Mouse (Mus musculus): ENCODE measurements around the gene Enox1. TPM values are rescaled to one million over a fixed set of nuclear protein-coding genes. Genes with fewer than 3 reads are reported as not detected.

Gene Enox1
- polyA plus RNA-seq, 1 experiment from 2014 or later, result 18.3 TPM

GRCm38 (mm10) chr14:77671961-77672360, 515.4 kb downstream of the Enox1 start:
- no peak overlapping the region for H3K9ac ChIP-seq (ENCODE audit: low read depth, low read length)
- no peaks in the 10 kb centered on the region for H3K4me1 ChIP-seq (replicated peaks; ENCODE audit: control insufficient read depth, insufficient read depth, low read length)
- ATAC-seq (ENCODE audit: low FRiP score) (no peak), DNase-seq (ENCODE audit: low spot score) (no peak)
- H3K4me3 ChIP-seq (ENCODE audit: low read depth, low read length), result no peak overlapping the region
- no peaks in the 10 kb centered on the region for H3K9me3 ChIP-seq (ENCODE audit: control insufficient read depth, low read length)
- H3K27me3 ChIP-seq (ENCODE audit: control insufficient read depth, insufficient read depth, low read length), result no peaks in the 10 kb centered on the region
- no peaks in the 10 kb centered on the region for H3K36me3 ChIP-seq (ENCODE audit: control insufficient read depth, insufficient read depth, low read length)
- H3K4me2 ChIP-seq (replicated peaks; ENCODE audit: low read depth, low read length), result no peak overlapping the region
- no peak overlapping the region for H3K27ac ChIP-seq (ENCODE audit: low read depth, low read length)
- 84% methylated on average over 11 of the region's 11 CpGs for WGBS

- Histone ChIP-seq H3K27ac (ENCODE audit: low read depth, low read length) (no peak overlapping the region), H3K36me3 (ENCODE audit: control insufficient read depth, insufficient read depth, low read length) (no peaks in the 10 kb centered on the region), H3K4me2 (replicated peaks; ENCODE audit: low read depth, low read length) (no peak overlapping the region), H3K4me3 (ENCODE audit: low read depth, low read length) (no peak overlapping the region), H3K9ac (ENCODE audit: low read depth, low read length) (no peak overlapping the region), H3K27me3 (ENCODE audit: control insufficient read depth, insufficient read depth, low read length) (no peaks in the 10 kb centered on the region), H3K9me3 (ENCODE audit: control insufficient read depth, low read length) (no peaks in the 10 kb centered on the region), H3K4me1 (replicated peaks; ENCODE audit: control insufficient read depth, insufficient read depth, low read length) (no peaks in the 10 kb centered on the region)
- DNase-seq (ENCODE audit: low spot score), result no peak
- no peak for ATAC-seq (ENCODE audit: low FRiP score)
- WGBS, result 52% methylated on average over 8 of the region's 8 CpGs
Measured at GRCm38 (mm10) chr14:77673138-77673537, 516.6 kb downstream of the Enox1 start.

- Histone ChIP-seq H3K27ac (ENCODE audit: low read depth, low read length) (no peak overlapping the region), H3K4me2 (replicated peaks; ENCODE audit: low read depth, low read length) (no peak overlapping the region), H3K4me3 (ENCODE audit: low read depth, low read length) (no peak overlapping the region), H3K9ac (ENCODE audit: low read depth, low read length) (no peak overlapping the region), H3K36me3 (ENCODE audit: control insufficient read depth, insufficient read depth, low read length) (no peaks in the 10 kb centered on the region), H3K4me1 (replicated peaks; ENCODE audit: control insufficient read depth, insufficient read depth, low read length) (no peaks in the 10 kb centered on the region), H3K9me3 (ENCODE audit: control insufficient read depth, low read length) (no peaks in the 10 kb centered on the region), H3K27me3 (ENCODE audit: control insufficient read depth, insufficient read depth, low read length) (no peaks in the 10 kb centered on the region)
- DNase-seq (ENCODE audit: low spot score) (no peak), ATAC-seq (ENCODE audit: low FRiP score) (no peak)
- WGBS, result 77% methylated on average over 7 of the region's 7 CpGs
Measured at GRCm38 (mm10) chr14:77677951-77678350, 521.4 kb downstream of the Enox1 start.

GRCm38 (mm10) chr14:77679877-77680276, 523.3 kb downstream of the Enox1 start:
- Histone ChIP-seq H3K36me3 (ENCODE audit: control insufficient read depth, insufficient read depth, low read length) (no peaks in the 10 kb centered on the region), H3K9me3 (ENCODE audit: control insufficient read depth, low read length) (no peaks in the 10 kb centered on the region), H3K4me3 (ENCODE audit: low read depth, low read length) (no peak overlapping the region), H3K27me3 (ENCODE audit: control insufficient read depth, insufficient read depth, low read length) (no peaks in the 10 kb centered on the region), H3K4me1 (replicated peaks; ENCODE audit: control insufficient read depth, insufficient read depth, low read length) (no peaks in the 10 kb centered on the region), H3K27ac (ENCODE audit: low read depth, low read length) (no peak overlapping the region), H3K9ac (ENCODE audit: low read depth, low read length) (no peak overlapping the region), H3K4me2 (replicated peaks; ENCODE audit: low read depth, low read length) (no peak overlapping the region)
- ATAC-seq (ENCODE audit: low FRiP score), result no peak
- WGBS, result 76% methylated on average over 9 of the region's 9 CpGs
- DNase-seq (ENCODE audit: low spot score), result no peak

- Histone ChIP-seq H3K9me3 (ENCODE audit: control insufficient read depth, low read length) (no peaks in the 10 kb centered on the region), H3K4me1 (replicated peaks; ENCODE audit: control insufficient read depth, insufficient read depth, low read length) (no peaks in the 10 kb centered on the region), H3K9ac (ENCODE audit: low read depth, low read length) (no peak overlapping the region), H3K4me3 (ENCODE audit: low read depth, low read length) (no peak overlapping the region), H3K27ac (ENCODE audit: low read depth, low read length) (no peak overlapping the region), H3K36me3 (ENCODE audit: control insufficient read depth, insufficient read depth, low read length) (no peaks in the 10 kb centered on the region), H3K4me2 (replicated peaks; ENCODE audit: low read depth, low read length) (no peak overlapping the region), H3K27me3 (ENCODE audit: control insufficient read depth, insufficient read depth, low read length) (no peaks in the 10 kb centered on the region)
- 91% methylated on average over 10 of the region's 10 CpGs for WGBS
- DNase-seq (ENCODE audit: low spot score) (no peak), ATAC-seq (ENCODE audit: low FRiP score) (no peak)
Measured at GRCm38 (mm10) chr14:77682888-77683555, 526.5 kb downstream of the Enox1 start.

GRCm38 (mm10) chr14:77689816-77690215, 533.3 kb downstream of the Enox1 start:
- Histone ChIP-seq H3K9me3 (ENCODE audit: control insufficient read depth, low read length) (no peaks in the 10 kb centered on the region), H3K36me3 (ENCODE audit: control insufficient read depth, insufficient read depth, low read length) (no peaks in the 10 kb centered on the region), H3K27me3 (ENCODE audit: control insufficient read depth, insufficient read depth, low read length) (no peaks in the 10 kb centered on the region), H3K9ac (ENCODE audit: low read depth, low read length) (no peak overlapping the region), H3K4me2 (replicated peaks; ENCODE audit: low read depth, low read length) (no peak overlapping the region), H3K4me1 (replicated peaks; ENCODE audit: control insufficient read depth, insufficient read depth, low read length) (no peaks in the 10 kb centered on the region), H3K4me3 (ENCODE audit: low read depth, low read length) (no peak overlapping the region), H3K27ac (ENCODE audit: low read depth, low read length) (no peak overlapping the region)
- 88% methylated on average over 4 of the region's 4 CpGs for WGBS
- ATAC-seq (ENCODE audit: low FRiP score) (no peak), DNase-seq (ENCODE audit: low spot score) (no peak)

- no peaks in the 10 kb centered on the region for H3K36me3 ChIP-seq (ENCODE audit: control insufficient read depth, insufficient read depth, low read length)
- no peak overlapping the region for H3K4me2 ChIP-seq (replicated peaks; ENCODE audit: low read depth, low read length)
- 44% methylated on average over 6 of the region's 6 CpGs for WGBS
- DNase-seq (ENCODE audit: low spot score), result no peak
- no peaks in the 10 kb centered on the region for H3K4me1 ChIP-seq (replicated peaks; ENCODE audit: control insufficient read depth, insufficient read depth, low read length)
- ATAC-seq (ENCODE audit: low FRiP score), result no peak
- no peak overlapping the region for H3K4me3 ChIP-seq (ENCODE audit: low read depth, low read length)
- no peaks in the 10 kb centered on the region for H3K9me3 ChIP-seq (ENCODE audit: control insufficient read depth, low read length)
- no peaks in the 10 kb centered on the region for H3K27me3 ChIP-seq (ENCODE audit: control insufficient read depth, insufficient read depth, low read length)
- no peak overlapping the region for H3K9ac ChIP-seq (ENCODE audit: low read depth, low read length)
- no peak overlapping the region for H3K27ac ChIP-seq (ENCODE audit: low read depth, low read length)
Measured at GRCm38 (mm10) chr14:77705006-77705405, 548.4 kb downstream of the Enox1 start.

- H3K4me3 ChIP-seq (ENCODE audit: low read depth, low read length), result no peak overlapping the region
- no peak overlapping the region for H3K4me2 ChIP-seq (replicated peaks; ENCODE audit: low read depth, low read length)
- no peak overlapping the region for H3K9ac ChIP-seq (ENCODE audit: low read depth, low read length)
- DNase-seq (ENCODE audit: low spot score) (no peak), ATAC-seq (ENCODE audit: low FRiP score) (no peak)
- WGBS, result 67% methylated on average over 21 of the region's 21 CpGs
- no peak overlapping the region for H3K27ac ChIP-seq (ENCODE audit: low read depth, low read length)
- no peaks in the 10 kb centered on the region for H3K36me3 ChIP-seq (ENCODE audit: control insufficient read depth, insufficient read depth, low read length)
- no peaks in the 10 kb centered on the region for H3K27me3 ChIP-seq (ENCODE audit: control insufficient read depth, insufficient read depth, low read length)
- no peaks in the 10 kb centered on the region for H3K4me1 ChIP-seq (replicated peaks; ENCODE audit: control insufficient read depth, insufficient read depth, low read length)
- no peaks in the 10 kb centered on the region for H3K9me3 ChIP-seq (ENCODE audit: control insufficient read depth, low read length)
Measured at GRCm38 (mm10) chr14:77706511-77707246, 550.1 kb downstream of the Enox1 start.

- Histone ChIP-seq H3K9ac (ENCODE audit: low read depth, low read length) (no peak overlapping the region), H3K4me3 (ENCODE audit: low read depth, low read length) (no peak overlapping the region), H3K36me3 (ENCODE audit: control insufficient read depth, insufficient read depth, low read length) (no peaks in the 10 kb centered on the region), H3K27ac (ENCODE audit: low read depth, low read length) (no peak overlapping the region), H3K4me2 (replicated peaks; ENCODE audit: low read depth, low read length) (no peak overlapping the region), H3K9me3 (ENCODE audit: control insufficient read depth, low read length) (no peaks in the 10 kb centered on the region), H3K4me1 (replicated peaks; ENCODE audit: control insufficient read depth, insufficient read depth, low read length) (no peaks in the 10 kb centered on the region), H3K27me3 (ENCODE audit: control insufficient read depth, insufficient read depth, low read length) (no peaks in the 10 kb centered on the region)
- WGBS, result 83% methylated on average over 12 of the region's 12 CpGs
- no peak for ATAC-seq (ENCODE audit: low FRiP score)
- DNase-seq (ENCODE audit: low spot score), result no peak
Measured at GRCm38 (mm10) chr14:77707279-77707678, 550.7 kb downstream of the Enox1 start.

Data from hindbrain, embryonic 11.5 days (tissue).